Mouse (Mus musculus) left cerebral cortex, postnatal 14 days (tissue): Measurements from ENCODE around the gene Gdap1l1. TPM values are rescaled to one million over a fixed set of nuclear protein-coding genes. Genes with fewer than 3 reads are reported as not detected.
"Not testable (repeated sequence)": the region's sequence is repeated elsewhere in the genome, so short reads cannot be mapped to it uniquely, and the experiment has no call there.

Source experiments
- DNase-seq, 2 experiments: peaks; one replicate each; pipeline ENCODE4 v3.0.0; 2021 to 2022; ENCODE audit warnings: low spot score in 2 of 2, mixed read lengths in 1 of 2
- intact Hi-C: fragments of 180-260 bp; cut with DNase I; formaldehyde crosslinking; loops from one replicate; pipeline ENCODE4 v1.15.1; 2025
- long read RNA-seq, 2 experiments: library from polyadenylated mRNA; stranded (forward); transcript quantifications; one replicate each; pipeline ENCODE4 v2.0.0; 2021
- total RNA-seq, 2 experiments: library from RNA; stranded (reverse); gene quantifications; 2 replicates each; pipeline ENCODE4 v1.2.3; 2021

The Gdap1l1 gene
- 10 to 100 TPM; 83.4 to 91.7 TPM for total RNA-seq
- long read RNA-seq, experiment 1, transcript Gdap1l1-202 (7 exons, 2,475 nt) = minor isoform, 40 of 138 reads
- long read RNA-seq, experiment 1, transcript Gdap1l1-201 (6 exons, 2,220 nt) = major isoform, 45 of 138 reads
- long read RNA-seq, experiment 1, partial matches to known transcripts = 41 of 138 reads
- long read RNA-seq, experiment 1, other reads (novel, unspliced or antisense) = 10 of 138 reads
- long read RNA-seq, experiment 2, transcript Gdap1l1-201 (6 exons, 2,220 nt) = major isoform, 48 of 156 reads
- long read RNA-seq, experiment 2, transcript Gdap1l1-202 (7 exons, 2,475 nt) = minor isoform, 45 of 156 reads
- long read RNA-seq, experiment 2, partial matches to known transcripts = 53 of 156 reads
- long read RNA-seq, experiment 2, other reads (novel, unspliced or antisense) = 8 of 156 reads

DNA sequence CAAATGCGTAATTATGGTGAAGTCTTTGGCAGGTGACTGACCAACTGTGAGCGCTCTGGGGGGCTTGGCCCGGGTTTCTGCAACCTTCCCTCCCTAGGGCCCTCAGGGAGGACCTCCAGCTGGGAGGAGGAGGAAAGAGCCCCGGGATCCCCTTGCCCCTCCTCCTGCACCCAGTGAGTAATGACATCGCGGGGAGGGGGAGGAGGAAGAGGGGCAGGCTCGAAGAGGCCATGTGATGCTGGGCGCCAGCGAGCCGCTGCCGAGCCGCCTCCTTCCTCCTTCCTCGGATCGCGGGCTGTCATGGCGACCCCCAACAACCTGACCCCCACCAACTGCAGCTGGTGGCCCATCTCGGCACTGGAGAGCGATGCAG is at the start of gene Gdap1l1:
Gene Gdap1l1 (plus strand): TSS at position 231 of the 373 bp plus-strand sequence.
- intact Hi-C loops = no loop called here
- peak; percentile 77 to 83 for DNase-seq

DNA sequence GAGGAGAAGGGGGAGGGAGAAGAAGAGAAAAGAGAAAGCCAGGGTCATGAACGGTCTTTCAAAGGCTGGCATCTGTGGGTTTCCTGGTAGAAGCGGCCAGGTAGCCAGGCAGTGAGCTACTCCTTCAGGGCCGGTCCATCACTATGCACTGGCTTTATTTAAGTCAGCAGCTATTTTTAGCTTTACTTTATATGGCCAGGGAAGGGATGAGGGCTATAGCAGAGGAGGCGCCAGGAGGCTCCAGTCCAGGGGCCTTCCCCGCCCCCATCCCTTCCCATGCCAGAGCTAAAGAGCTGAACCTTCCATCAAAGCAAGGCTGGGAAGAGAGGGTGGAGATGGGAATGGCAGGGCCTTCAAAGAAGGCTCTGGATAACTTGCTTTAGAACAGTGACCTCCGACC is 45.8 kb upstream of the Gdap1l1 start:
- no peak for DNase-seq
- intact Hi-C loops = no loop called here

DNA sequence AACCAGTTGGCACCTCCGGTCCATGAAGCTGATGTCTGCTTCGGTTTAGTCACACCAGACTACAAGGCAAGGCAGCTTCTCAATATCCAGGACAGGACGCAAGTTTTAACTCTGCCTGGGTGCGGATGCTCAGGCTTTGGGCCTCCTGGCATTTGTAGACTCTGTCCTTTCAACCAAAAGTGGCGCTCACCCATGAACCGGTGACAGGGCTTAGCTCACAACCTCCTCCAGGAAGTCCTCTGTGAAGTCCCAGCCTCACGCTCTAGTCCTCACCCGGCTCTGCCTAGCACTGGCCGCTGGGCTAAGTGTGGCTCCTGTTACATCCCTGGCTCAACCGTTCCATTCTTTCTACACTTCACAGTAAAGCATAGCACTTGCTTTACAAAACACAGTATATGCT is 45.0 kb upstream of the Gdap1l1 start:
- DNase-seq = no peak
- intact Hi-C loops = no loop called here

DNA sequence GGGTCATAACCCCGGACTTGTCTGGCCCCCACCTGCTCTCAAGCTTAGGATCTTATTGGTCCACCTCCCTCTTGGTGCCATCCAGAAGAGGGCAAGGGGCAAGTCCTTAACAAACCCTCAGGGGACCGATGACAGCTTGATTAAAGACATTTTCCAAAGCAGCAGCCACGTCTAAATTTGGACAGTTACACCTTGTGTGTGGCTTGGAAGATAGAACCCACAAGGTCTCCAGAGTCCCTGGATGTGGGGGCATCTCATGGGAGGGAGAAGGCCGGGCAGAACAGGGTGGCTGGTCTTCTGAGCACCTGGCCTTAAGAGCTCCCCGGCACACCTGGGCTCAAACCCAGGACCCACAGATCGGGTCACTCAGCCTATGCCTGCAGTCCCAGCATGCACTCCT is 44.3 kb upstream of the Gdap1l1 start:
- no peak for DNase-seq
- intact Hi-C loops = no loop called here

DNA sequence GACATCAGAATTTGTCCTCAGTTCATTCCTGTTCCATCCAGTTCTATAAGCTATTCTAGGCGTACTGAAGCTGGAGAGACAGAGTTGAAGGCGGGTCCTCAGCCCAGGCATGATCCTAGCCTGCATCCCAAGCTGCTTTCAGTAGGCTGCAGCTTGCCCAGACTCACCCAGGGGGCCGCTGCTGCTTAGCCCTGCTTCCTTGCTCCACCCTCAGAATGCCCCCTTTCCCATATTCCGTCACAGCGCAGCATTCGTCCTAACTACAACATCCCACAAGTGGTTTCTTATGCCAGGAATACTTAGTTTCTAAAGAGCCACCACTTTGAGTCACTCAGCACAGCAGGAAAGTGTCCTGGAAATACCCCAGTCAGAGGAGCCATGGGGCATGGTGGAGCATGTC is 43.3 kb upstream of the Gdap1l1 start:
- intact Hi-C loops = no loop called here
- no peak for DNase-seq

DNA sequence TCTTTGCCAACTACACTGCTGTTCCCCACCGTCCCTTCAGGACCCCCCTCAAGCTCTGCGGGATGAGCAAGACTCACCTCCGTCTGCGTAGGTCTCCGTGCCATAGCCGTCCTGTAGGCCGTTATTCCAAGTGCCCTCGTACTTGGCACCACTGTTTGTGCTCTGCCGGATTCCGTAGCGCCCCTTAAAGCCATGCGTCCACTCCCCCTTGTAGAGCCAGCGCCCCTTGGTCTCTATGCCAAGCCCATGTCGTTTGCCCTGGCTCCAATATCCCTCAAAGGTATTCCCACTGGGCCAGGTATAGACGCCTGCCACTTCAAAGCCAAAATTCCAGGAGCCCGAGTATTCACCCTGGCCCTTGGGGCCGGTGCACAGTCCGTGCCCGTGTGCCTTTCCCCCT is 41.2 kb upstream of the Gdap1l1 start:
- intact Hi-C loops = no loop called here
- DNase-seq = no peak

DNA sequence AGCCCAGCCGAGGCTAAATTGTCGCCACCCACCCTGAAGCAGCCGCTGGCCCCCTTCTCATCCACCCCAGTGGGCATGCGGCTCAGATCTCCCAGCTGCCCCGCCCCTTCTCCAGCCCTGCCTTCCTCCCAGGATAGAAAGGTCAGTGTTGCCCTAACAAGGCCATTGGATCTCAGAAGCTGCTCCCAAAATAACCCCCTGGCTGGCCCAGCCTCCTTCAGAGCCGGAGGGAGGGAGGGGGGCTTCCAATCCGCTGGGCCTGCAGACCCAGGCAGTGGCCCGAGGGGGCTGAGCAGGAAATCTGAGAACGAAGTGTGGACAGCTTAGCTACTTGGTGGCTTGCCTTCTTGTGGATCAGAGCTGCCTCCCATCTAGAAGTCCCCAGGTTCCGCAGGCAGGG is 40.4 kb upstream of the Gdap1l1 start, which contains the start of gene Jph2:
Gene Jph2 (minus strand): TSS at position 89 of the 400 bp plus-strand sequence.
- intact Hi-C loops = no loop called here

DNA sequence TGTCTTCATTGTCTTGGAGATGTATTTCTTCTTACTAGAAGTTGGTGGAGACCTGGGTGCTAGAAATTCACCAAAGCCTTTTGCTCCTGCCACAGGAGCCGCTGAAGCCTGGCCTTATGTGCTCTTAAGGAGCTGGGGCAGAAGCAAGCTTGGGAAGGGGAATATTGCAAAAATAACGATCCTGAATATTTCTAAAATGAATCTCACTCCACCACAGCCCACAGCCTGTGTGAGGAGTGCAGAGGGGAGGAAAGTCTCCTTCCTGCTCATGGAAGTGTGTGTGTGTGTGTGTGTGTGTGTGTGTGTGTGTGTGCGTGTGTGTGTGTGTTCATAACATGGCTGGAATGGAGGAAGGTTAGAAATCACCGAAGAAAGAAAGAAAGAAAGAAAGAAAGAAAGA is 39.5 kb upstream of the Gdap1l1 start:
- intact Hi-C loops = no loop called here
- DNase-seq = no peak

More for the DNA sequence above, 40.4 kb upstream of the Gdap1l1 start, which contains the start of gene Jph2:
- no peak for DNase-seq

DNA sequence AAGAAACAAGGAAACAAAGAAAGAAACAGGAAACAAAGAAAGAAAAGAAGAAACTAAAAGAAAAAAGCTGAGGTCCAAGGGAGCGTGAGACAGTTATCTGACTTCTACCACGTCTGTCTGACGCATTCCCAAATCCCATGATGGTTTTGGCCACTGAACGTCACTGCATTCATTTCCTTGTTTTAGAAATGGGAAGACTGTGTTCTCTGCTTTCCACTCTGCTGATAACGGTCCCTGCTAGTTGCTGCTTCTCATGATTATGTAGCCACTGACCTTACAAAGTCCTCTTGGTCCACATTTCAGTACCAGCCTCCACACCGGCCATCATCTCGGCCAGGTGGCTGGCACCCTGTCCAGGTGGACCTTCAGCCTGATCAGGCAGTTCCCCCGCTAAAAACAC is 39.1 kb upstream of the Gdap1l1 start:
- no peak for DNase-seq

DNA sequence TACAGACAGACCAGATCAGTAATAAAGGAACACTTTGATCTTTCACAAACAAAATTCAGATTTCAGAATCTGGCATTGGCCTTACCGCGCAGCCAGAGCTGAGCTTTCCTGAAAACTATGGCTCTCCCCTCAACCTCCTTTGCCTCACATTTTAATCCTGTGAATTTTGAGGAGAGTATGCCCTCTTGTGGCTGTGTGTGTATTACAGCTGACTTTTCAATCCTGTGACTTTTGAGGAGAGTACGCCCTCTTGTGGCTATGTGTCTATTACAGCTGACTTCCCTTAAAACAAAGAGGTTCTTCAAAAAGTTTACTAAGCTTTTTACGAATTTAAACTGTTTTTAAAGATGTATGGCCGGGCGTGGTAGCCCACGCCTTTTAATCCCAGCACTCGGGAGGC is 37.1 kb upstream of the Gdap1l1 start:
- intact Hi-C loops = loop anchor here (1.0 to 10.0 kb wide), 3 partner anchors 61 to 356 kb away; no protein-coding TSS in a partner anchor
- DNase-seq = peak; percentile 90

More for the DNA sequence above, 39.1 kb upstream of the Gdap1l1 start:
- intact Hi-C loops = no loop called here

DNA sequence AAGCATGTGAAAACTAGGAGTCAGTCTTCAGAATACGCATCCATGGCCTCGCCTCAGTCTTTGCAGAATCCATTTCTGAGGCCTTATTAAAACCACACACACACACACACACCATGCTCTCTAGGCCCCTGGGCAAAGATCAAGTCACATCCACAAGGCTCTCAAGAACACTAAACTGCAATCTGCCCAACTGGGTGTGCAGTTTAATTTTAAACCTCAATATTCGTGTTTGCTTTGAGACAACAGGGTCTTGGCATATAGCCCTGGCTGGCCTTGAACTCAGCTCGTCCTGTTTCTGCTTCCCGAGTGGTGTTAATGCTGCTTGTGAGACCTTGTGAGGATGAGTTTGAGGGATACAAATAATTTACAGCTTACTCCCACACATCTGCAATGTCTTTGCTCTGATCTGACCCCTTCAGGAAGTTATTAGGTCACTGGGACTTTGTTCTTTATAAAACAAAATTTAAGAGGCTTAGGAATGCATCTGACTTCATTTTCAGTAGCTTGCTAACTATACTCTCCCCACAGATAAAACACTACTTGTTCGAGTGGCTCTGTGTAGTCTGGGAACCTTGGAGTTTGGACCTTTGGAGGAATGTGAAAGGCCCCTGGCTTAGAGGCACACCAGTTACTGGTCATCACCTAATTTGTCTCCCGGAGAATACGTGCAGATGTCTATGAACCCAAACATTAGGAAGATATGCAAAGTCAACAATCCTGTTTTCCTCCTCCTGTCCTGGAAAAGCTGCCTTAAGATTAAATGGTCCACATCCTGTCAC is 34.0 kb upstream of the Gdap1l1 start:
- no peak for DNase-seq
- intact Hi-C loops = loop anchor here (5.0 to 10.0 kb wide), 2 partner anchors 302 to 359 kb away; no protein-coding TSS in a partner anchor

DNA sequence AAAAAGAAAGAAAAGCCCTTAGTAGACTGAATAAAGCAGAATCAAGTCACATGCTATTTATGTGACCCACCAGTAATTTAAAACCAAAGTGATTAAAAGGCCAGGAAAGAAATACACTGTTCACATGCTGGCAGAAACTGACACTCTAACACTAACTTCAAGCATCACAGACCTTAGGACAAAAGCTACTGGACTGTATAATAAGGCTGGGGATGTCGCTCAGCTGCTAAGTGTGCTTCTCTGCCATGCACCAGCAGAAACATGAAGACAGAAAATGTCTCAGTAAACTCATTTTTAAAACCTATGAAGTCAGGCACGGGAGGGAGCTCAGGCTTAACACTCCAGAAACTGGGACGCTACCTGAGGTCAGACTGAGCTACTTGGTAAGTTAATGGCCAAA is 28.1 kb upstream of the Gdap1l1 start:
- no peak for DNase-seq
- intact Hi-C loops = loop anchor here (10.0 kb wide), 1 partner anchor 465 kb away; the partner anchor contains the start of gene L3mbtl1

DNA sequence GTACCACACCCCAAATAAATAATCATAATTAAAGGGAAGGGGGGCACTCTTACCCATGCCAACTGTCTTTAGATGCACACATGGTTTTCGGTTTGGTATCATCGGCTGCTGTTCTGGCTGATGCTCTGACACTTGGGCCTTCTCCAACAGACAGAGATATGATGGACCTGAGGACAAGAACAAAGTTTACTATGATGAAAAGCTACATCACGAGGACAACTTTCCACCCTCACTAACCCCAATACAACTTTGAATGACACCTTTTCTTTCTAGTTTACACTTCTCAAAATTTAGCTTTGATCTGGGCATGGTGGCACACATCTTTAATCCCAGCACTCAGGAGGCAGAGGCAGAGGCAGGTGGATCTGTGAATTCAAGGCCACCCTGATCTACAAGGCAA is 26.9 kb upstream of the Gdap1l1 start:
- intact Hi-C loops = loop anchor here (10.0 kb wide), 1 partner anchor 467 kb away; the partner anchor contains the start of gene L3mbtl1
- not testable (repeated sequence) for DNase-seq

DNA sequence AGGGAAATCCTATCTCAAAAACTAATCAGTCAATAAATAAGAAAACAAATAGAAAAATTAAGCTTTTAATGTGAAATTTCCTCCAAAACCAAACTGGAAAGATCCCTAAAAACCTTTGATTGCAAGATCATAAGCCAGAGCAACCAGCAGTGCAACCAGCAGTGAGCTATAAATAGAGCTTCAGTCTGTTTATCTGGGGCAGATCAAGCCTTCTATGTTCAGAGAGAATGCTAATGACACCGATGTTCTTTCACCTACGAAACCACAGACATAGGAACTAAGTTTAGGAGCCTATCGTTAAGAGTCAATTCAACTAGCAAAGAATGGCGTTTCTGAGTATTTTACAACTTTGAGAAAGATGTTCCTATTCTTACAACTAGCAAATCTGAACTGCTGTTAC is 26.4 kb upstream of the Gdap1l1 start:
- DNase-seq = no peak
- intact Hi-C loops = loop anchor here (10.0 kb wide), 1 partner anchor 467 kb away; the partner anchor contains the start of gene L3mbtl1

DNA sequence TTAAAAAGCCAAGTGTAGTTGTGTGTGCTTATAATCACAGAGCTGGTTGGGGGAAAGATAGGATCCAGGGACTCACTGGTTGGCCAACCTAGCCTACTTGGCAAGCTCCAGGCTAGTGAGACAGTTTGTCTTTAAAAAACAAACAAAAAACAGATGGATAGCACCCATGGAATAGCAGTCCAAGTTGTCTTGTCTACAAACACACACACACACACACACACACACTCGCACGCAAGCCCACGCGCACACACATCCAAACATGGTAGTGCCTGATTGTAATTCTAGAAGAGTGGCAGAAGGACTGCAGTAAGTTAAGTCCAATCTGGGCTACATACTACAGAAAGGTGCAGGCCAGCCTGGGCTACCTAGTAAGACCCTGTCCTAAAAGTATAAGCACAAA is 25.9 kb upstream of the Gdap1l1 start:
- DNase-seq = peak in 1 of 2 experiments; percentile 21
- intact Hi-C loops = loop anchor here (10.0 kb wide), 1 partner anchor 468 kb away; the partner anchor contains the start of gene L3mbtl1

DNA sequence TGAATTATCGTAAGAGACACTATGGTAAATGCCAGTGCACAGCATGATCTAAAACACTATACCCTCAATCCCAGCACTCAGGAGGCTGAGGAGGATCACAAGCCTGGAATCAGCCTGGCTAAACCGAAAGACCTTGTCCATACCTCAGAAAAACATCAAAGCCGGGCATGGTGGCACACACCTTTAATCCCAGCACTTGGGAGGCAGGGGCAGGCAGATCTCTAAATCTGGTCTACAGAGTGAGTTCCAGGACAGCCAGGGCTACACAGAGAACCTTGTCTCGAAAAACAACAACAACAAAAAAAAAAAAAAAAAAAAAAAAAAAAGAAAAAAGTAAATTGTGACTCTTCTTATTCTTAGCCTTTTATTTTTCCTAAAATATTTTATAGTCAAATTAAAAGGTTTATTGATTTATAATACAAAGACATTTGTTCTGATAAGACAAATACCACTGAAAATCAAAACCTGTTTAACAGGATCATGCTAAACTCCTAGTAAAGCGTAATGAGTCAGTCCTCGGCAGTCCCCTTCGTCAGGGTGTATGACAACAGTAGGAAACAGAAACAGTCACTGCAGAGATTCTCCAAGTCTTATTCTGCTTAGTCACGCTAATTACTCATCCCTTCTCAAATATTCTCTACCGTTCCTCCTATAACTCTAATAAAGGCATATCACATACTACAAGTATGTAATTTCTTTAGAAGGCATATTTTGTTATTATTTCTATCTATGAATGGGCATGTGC is 25.3 kb upstream of the Gdap1l1 start:
- DNase-seq = no peak
- intact Hi-C loops = loop anchor here (10.0 kb wide), 1 partner anchor 468 kb away; the partner anchor contains the start of gene L3mbtl1

DNA sequence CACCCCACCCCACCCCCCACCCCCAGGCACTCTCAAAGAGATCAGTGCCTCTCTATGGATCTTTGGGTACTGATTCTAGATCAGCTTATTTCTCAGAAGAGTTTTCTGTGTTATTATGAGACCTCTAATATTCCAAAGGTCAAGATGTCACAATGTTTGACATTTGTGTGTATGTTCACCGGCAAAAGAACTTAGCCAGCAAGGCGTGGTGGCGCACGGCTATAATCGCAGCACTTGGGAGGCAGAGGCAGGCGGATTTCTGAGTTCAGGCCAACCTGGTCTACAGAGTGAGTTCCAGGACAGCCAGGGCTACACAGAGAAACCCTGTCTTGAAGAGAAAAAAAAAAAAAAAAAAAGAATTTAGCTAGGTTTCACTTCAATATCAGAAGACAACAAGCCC is 21.2 kb upstream of the Gdap1l1 start:
- intact Hi-C loops = loop anchor here (10.0 kb wide), 1 partner anchor 472 kb away; the partner anchor contains the start of gene L3mbtl1
- no peak for DNase-seq

DNA sequence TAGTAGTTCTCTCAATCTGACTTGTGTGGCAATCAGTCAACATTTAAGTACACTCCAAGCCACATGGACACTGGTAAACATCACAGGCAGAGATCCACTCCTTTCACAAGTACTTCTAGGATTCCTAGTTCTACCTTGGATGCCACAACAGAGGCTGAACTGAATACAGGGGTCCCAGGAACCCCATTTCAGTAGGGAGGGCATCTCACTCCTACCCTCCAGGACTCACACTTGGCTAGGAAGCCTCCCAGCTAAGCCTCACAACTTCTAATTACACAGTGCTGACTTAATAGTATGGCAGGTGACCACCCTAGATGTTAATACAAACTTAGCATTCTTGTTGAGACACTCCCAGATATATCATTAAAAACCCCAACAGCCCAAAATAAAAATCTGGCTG is 20.4 kb upstream of the Gdap1l1 start:
- intact Hi-C loops = loop anchor here (10.0 kb wide), 1 partner anchor 473 kb away; the partner anchor contains the start of gene L3mbtl1
- no peak for DNase-seq

DNA sequence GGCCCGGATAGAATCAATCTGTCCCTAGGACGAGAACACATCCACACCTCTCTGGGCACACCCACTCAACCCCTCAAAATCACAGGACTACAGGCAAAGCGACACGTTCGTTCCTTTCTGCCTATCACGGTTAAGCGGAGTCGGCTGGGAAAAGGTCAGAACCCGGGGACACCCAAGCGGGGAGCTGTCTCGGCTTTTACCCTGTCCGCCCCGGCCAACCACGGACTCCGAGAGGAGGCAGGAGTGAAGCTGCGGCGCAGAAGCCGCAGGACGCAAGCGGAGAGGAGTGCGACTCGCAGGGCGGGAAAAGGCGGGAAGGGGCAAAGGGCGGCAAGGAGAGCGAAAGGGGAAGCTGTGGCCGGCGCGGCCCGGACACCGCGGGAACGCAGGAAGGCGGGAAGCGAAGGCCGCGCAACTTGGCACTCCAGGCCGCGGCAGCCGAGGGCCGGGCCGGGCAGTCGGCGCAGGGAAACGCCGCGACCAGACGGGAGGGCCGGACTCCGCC is 19.4 kb upstream of the Gdap1l1 start:
- no peak for DNase-seq
- intact Hi-C loops = loop anchor here (10.0 kb wide), 1 partner anchor 474 kb away; the partner anchor contains the start of gene L3mbtl1
